Mouse (Mus musculus) liver, adult (tissue): ENCODE data around the gene Rpl3l.

Experiments
- GATA4 ChIP-seq: IDR thresholded peaks from 2 replicates; pipeline ENCODE4 v1.6.1; 2014; ENCODE audit warnings: mild to moderate bottlenecking, low read length; ENCODE audit not compliant: insufficient replicate concordance

Rpl3l gene

DNA sequence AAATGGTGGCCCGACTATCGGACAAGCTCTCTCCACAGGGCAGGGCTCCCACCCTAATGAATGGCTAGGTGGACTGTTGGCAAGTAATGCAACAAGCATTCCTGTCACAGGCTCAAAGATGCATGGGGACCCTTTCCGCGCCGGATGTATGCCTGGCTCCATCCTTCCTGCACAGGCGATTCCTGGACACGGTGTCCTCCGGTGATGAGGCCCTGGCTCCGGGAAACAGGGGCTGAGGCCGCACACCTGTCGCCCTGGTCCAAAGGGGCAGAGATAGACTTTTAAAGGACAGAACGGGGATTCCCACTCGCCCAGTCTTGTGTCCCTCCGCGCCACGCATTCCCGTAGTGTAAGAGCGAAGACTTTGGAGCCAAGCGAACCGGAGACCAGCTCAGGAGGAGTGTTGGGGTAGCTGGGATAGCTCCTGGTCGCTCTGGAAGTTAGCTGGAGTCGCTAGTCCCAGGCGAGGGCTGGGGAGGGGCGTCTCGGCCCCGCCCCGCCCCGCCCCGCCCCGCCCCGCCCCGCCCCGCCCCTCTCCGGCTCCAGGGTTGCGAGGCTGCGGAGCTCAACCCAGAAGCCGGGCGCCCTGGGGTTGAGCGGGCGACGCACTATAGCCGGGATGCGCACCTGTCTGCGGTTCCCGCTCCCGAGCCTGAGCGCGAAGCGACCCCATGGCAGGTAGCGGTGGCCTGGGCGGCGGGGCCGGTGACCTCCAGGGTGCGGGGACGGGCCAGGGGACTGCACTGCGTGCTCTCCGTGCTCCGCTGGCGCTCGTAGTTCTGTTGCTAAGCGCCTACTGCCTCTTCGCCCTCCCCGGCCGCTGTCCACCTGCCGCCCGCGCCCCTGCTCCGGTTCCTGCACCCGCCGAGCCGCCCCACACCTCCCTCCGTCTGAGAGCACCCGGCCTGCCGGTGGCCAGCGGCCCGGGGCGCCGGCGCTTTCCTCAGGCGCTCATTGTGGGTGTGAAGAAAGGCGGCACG is 25.1 kb downstream of the Rpl3l start, which contains the start of gene Hs3st6:
Gene Hs3st6, plus strand, starts transcription at position 574 of the 980 bp plus-strand sequence.
- no peak for TF ChIP-seq GATA4

DNA sequence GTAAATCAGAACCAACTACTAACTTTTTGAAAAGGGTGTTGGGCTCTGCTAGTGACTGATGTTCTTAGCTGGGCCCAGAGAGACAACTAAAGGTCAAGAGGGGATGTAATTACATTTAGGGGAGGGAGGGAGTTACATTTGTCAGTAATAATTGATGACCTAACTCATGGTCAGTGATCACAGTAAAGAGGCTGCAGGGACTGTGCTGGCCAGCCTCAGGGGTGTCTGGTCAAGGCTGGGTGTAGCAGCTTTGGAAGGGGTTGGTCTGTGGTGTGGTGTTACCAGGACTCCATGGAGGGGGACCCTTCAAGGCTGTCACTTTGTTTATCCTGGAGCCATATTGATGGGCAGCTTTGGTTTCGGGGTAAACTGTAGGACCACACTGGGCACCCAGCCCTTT is 29.8 kb downstream of the Rpl3l start:
- TF ChIP-seq GATA4, result no peak

DNA sequence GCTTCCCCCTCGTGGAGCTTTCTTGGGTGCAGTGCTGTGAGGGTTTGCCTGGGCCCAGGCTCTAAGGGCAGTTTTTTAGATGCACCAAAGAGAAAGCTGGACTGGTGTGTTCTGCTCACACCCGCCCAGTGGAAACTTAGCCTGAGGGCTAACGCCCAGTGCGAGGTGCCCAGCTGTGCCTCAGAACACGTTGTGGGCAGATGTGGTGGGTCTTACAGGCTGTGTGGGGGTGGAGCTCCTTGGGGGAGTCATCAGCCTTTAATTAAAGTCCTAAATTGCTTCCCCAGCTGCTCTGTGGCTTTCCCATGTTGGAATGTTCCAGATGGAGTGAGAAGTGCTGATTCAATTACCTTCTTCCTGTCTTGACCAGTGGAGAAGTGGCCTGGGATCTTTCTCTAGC is 33.5 kb downstream of the Rpl3l start:
- no peak for TF ChIP-seq GATA4

DNA sequence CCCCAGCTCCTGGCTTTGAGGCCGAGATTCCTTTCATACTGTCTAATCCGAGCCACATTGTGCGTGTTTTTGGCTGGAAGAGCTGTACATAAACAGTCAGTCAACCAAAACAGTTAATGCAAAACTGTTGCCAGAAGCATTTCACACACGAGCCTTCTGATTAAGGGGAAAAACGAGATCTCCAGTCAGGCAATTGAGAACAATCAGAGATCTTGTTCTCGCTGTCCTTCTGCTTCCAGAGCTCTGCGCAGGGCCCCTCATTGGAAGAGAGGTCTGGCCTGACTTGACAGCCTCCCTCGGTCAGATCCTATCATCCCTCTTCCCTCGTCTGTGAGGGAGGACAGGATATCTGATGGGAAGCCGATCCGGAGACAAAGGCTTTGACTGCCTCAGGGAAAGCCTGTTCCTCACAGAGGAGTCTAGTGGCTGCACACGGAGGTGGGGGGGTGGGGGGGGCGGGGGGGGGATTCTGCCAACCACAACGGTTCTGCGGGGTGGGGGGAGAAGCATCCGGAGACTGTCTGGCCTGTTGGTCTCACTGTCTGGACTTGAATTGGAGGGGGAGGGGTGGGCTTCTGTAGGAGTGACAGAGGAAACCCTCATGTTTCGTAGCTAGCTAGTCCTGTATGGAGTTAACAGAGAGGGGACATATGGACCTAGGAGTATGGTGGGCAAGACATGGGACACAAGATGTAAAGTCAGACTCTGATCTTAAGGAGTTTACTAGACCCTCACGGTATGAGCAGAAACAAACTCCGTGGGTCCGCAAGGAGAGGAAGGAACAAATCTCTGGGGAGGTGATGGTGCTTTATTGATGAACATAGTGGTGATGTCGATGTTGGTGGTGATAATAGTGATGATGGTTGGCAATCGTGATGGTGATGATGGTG is 37.6 kb downstream of the Rpl3l start:
- no peak for TF ChIP-seq GATA4

DNA sequence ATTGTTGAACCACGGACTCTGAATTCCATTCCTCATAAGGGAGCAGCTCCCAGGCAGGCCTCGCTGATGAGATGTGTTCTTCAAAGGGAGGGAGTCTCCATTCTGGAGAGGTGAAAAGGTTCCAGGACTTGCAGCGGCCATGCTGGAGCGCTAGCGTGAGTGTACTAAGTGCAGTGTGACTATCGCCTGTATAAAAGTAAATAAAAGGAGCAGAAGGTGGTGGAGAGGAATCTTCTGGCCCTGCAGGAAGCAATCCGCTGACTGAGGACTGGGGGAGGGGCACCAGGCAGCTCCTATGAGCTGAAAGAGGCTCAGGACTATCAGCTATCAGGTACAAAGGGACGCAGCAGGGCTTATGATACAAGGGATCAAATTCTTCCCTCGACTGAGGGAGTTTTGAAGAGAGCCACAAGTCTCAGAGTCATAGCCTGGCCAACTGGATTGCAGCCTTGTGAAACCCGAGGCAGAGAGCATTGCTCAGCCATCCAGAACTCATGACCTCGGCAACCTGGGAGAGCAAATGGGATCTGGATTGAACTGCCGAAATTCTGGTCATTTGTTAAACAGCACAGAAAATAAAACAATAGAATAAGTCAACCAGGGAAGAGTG is 38.8 kb downstream of the Rpl3l start:
- TF ChIP-seq GATA4, result no peak

- no peak for TF ChIP-seq GATA4
Measured at GRCm38 (mm10) chr17:24769146-24769545, 41.5 kb downstream of the Rpl3l start.

DNA sequence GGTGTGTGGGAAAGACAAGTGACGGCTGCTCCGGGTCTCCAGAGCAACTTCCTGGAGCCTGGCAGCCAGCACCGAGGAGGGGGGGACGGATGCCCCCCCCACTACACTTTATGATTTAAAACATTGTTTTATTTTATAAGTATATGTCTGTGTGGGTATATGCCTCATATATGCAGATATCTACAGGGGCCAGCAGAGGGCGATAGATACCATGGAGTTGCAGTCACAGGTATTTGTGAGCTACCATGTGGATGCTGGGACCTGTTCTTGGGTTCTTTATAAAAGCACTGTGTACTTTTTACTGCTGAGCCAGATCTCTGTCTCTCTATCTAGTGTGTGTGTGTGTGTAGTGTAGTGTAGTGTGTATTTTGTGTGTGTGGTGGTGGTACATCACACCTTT is 45.6 kb downstream of the Rpl3l start:
- TF ChIP-seq GATA4, result no peak

DNA sequence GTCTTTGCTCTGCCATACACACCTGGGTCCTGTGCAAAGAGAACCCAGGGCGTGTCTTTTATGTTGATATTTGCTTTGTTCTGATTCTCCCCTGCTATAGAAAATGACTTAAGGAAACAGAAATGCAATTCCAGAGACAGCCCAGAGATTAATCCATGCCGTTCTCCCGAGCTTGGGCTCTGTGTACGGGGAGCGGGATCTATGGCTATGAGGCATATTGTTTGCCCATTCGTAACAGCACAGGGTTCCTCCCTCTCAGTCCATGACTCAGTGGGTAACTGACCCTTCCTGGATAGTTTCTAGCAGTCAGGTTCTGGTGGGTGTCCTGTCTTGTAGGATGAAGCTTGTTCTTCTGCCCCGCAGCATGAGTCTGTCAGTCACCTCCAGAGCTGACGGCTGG is 47.6 kb downstream of the Rpl3l start:
- TF ChIP-seq GATA4, result no peak

DNA sequence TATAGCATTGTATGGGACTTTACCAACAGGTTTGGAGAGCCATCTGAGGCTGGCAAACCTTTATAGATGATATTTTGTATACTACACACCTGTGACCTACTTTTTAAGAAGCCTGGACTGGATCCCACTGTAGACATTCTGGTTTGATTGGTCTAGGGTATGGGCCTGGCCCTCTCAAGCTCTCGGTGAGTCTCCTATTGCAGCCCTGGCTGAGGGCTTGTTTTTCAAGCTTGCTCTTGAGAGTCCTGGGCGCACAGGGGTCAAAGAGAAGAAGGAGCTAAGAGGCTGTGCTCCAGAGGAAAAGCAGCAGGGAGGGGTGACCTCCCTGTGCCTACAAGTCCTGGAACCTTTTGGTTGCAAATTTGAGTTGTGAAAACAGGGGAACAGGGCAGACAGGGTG is 49.5 kb downstream of the Rpl3l start:
- no peak for TF ChIP-seq GATA4

GRCm38 (mm10) chr17:24780821-24781220 is 53.2 kb downstream of the Rpl3l start:
- TF ChIP-seq GATA4, result no peak
